Comparison of ENCODE assay signal across 9 mouse cellular contexts in genomic region chr7:49213011-49213410, GRCm38 (mm10).
DNase-seq lines count a peak whose midpoint lies in the region; ATAC-seq and TF ChIP-seq lines count a peak whose summit lies in the region.
"Had no signal": no experiment of that assay in that cellular context is flagged by ENCODE, and none has a peak within 500 bp of the region (broad histone marks: within the 10 kb centered on the region; RNA-seq: fewer than 3 reads in every experiment).

No protein-coding gene starts in this region.

- no peak for DNase-seq in cerebellum, postnatal 4 days (ENCODE audit: low spot score in 2 of 2)
- DNase-seq in cerebellum, adult 2 months = peak; percentile 66 to 82
- peak; percentile 56 for DNase-seq in heart, postnatal 0 days (ENCODE audit: low spot score)
- DNase-seq in retina, postnatal 1 day = no peak
- no peak for DNase-seq in limb, embryonic 10.5 days (ENCODE audit: low spot score)

- H3K27me3 ChIP-seq in C2C12 (ENCODE audit: control insufficient read depth, insufficient read depth, insufficient read length) = no peaks in the 10 kb centered on the region
- no peaks in the 10 kb centered on the region for H3K27me3 ChIP-seq in cerebellum, adult 2 months (ENCODE audit: control insufficient read depth, insufficient read depth, low read length)
- no peaks in the 10 kb centered on the region for H3K27me3 ChIP-seq in heart, postnatal 0 days (ENCODE audit: control insufficient read depth, insufficient read depth, low read length)
- H3K27me3 ChIP-seq in forebrain, embryonic 16.5 days (replicated peaks; ENCODE audit: control insufficient read depth, insufficient read depth, low read length) = no peaks in the 10 kb centered on the region; the same call in 1 of the 2 replicates
- no peaks in the 10 kb centered on the region for H3K27me3 ChIP-seq in limb, embryonic 10.5 days (ENCODE audit: low read depth, poor library complexity, severe bottlenecking)
- H3K27me3 ChIP-seq: neural tube, embryonic 13.5 days had no signal

- ATAC-seq in cerebellum, adult (ENCODE audit: insufficient number of reproducible peaks, low FRiP score, low TSS enrichment) = 0 out of 2 replicates have a peak, but pooled peaks have one; percentile 49
- ATAC-seq in heart, postnatal 0 days (ENCODE audit: insufficient read depth, low read depth) = peak; percentile 79
- ATAC-seq in forebrain, embryonic 16.5 days = no peak

- H3K9me3 ChIP-seq in heart, postnatal 0 days (replicated peaks; ENCODE audit: control insufficient read depth, low read length) = no peaks in the 10 kb centered on the region
- H3K9me3 ChIP-seq in forebrain, embryonic 16.5 days (ENCODE audit: control insufficient read depth, low read length) = no peaks in the 10 kb centered on the region
- no peaks in the 10 kb centered on the region for H3K9me3 ChIP-seq in limb, embryonic 10.5 days (replicated peaks)
- H3K9me3 ChIP-seq: neural tube, embryonic 13.5 days had no signal

- H3K79me3 ChIP-seq in C2C12 (ENCODE audit: low read depth) = no peaks in the 10 kb centered on the region

- peaks cover 11% of the 10 kb centered on the region for H3K4me1 ChIP-seq in cerebellum, adult 2 months (ENCODE audit: control insufficient read depth, insufficient read depth, low read length)
- H3K4me1 ChIP-seq in heart, postnatal 0 days (ENCODE audit: control insufficient read depth, insufficient read depth) = peaks cover 8% of the 10 kb centered on the region
- 0 out of 2 replicates have a peak, but pooled peaks cover 2% of the 10 kb centered on the region for H3K4me1 ChIP-seq in forebrain, embryonic 16.5 days (replicated peaks; ENCODE audit: control insufficient read depth, insufficient read depth, low read length)
- peaks cover 8% of the 10 kb centered on the region for H3K4me1 ChIP-seq in limb, embryonic 10.5 days

- H3K27ac ChIP-seq in cerebellum, adult 2 months (ENCODE audit: insufficient read depth, low read length) = no peak overlapping the region
- peak overlapping the region; percentile 66 for H3K27ac ChIP-seq in heart, postnatal 0 days (ENCODE audit: low read depth)
- H3K27ac ChIP-seq in forebrain, embryonic 16.5 days (ENCODE audit: low read length) = no peak overlapping the region
- H3K27ac ChIP-seq in limb, embryonic 10.5 days = no peak overlapping the region
- H3K27ac ChIP-seq: neural tube, embryonic 13.5 days had no signal

- H3K9ac ChIP-seq in heart, postnatal 0 days (replicated peaks; ENCODE audit: low read depth, low read length) = no peak overlapping the region
- no peak overlapping the region for H3K9ac ChIP-seq in forebrain, embryonic 16.5 days (replicated peaks; ENCODE audit: low read depth, low read length)
- H3K9ac ChIP-seq: neural tube, embryonic 13.5 days had no signal

- TF ChIP-seq POLR2A in cerebellum, adult 2 months (IDR thresholded peaks at IDR 0.05; ENCODE audit: borderline replicate concordance, insufficient read depth, low read length) = no peak

- H3K36me3 ChIP-seq in C2C12 (ENCODE audit: control insufficient read depth, insufficient read depth) = no peaks in the 10 kb centered on the region
- no peaks in the 10 kb centered on the region for H3K36me3 ChIP-seq in heart, postnatal 0 days (replicated peaks; ENCODE audit: control insufficient read depth, insufficient read depth, low read length)
- no peaks in the 10 kb centered on the region for H3K36me3 ChIP-seq in forebrain, embryonic 16.5 days (ENCODE audit: control insufficient read depth, insufficient read depth)
- H3K36me3 ChIP-seq in limb, embryonic 10.5 days = no peaks in the 10 kb centered on the region
- H3K36me3 ChIP-seq: neural tube, embryonic 13.5 days had no signal

- no peak for TF ChIP-seq CTCF in C2C12 (IDR thresholded peaks at IDR 0.05; ENCODE audit: control insufficient read depth, insufficient read depth, insufficient read length)
- TF ChIP-seq CTCF in cerebellum, adult 2 months (IDR thresholded peaks at IDR 0.05; ENCODE audit: borderline replicate concordance, insufficient read depth, low read depth, low read length) = no peak
- TF ChIP-seq CTCF in heart, postnatal 0 days (IDR thresholded peaks at IDR 0.05; ENCODE audit: low read depth) = no peak

- no peaks in the 10 kb centered on the region for H3K79me2 ChIP-seq in C2C12 (ENCODE audit: control insufficient read depth, insufficient read depth)

- 7% methylated on average over 4 of the region's 4 CpGs for WGBS in cerebellum, adult 2 months
- 46% methylated on average over 4 of the region's 4 CpGs for WGBS in heart, postnatal 0 days
- 74% methylated on average over 4 of the region's 4 CpGs for WGBS in forebrain, embryonic 16.5 days
- 90% methylated on average over 4 of the region's 4 CpGs for WGBS in limb, embryonic 10.5 days

- H3ac ChIP-seq in C2C12 (ENCODE audit: control insufficient read depth, insufficient read length, low read depth) = no peak overlapping the region

- H3K4me3 ChIP-seq in C2C12 (ENCODE audit: insufficient read depth, poor library complexity, severe bottlenecking) = no peak overlapping the region
- H3K4me3 ChIP-seq in cerebellum, adult 2 months (replicated peaks; ENCODE audit: insufficient read depth, low read depth, low read length) = no peak overlapping the region
- H3K4me3 ChIP-seq in heart, postnatal 0 days (ENCODE audit: low read depth, low read length) = no peak overlapping the region
- H3K4me3 ChIP-seq in forebrain, embryonic 16.5 days (replicated peaks; ENCODE audit: low read length) = no peak overlapping the region
- H3K4me3 ChIP-seq in limb, embryonic 10.5 days = no peak overlapping the region
- H3K4me3 ChIP-seq: neural tube, embryonic 13.5 days had no signal

- TF ChIP-seq EP300 in heart, postnatal 0 days (IDR thresholded peaks at IDR 0.05; ENCODE audit: low read depth) = no peak

- H3K4me2 ChIP-seq in heart, postnatal 0 days (ENCODE audit: low read depth, low read length) = no peak overlapping the region
- H3K4me2 ChIP-seq in forebrain, embryonic 16.5 days (ENCODE audit: low read length) = no peak overlapping the region
- H3K4me2 ChIP-seq: neural tube, embryonic 13.5 days had no signal

TF ChIP-seq in C2C12, 6 proteins besides CTCF, POLR2A, EP300 and RAD21:
- TF ChIP-seq CEBPB (IDR thresholded peaks at IDR 0.05; ENCODE audit: low read depth) (no peak), USF1 (IDR thresholded peaks at IDR 0.05; ENCODE audit: low read depth) (no peak), MYOG (IDR thresholded peaks at IDR 0.05; ENCODE audit: control insufficient read depth, extremely low read depth, insufficient read length) (no peak), MYOD1 (IDR thresholded peaks at IDR 0.05; ENCODE audit: control insufficient read depth, insufficient read length, low read depth) (no peak), MAX (IDR thresholded peaks at IDR 0.05) (no peak), FOSL1 (IDR thresholded peaks at IDR 0.05; ENCODE audit: insufficient read depth, low read length, poor library complexity, severe bottlenecking) (peak; percentile 97)

Comparison
In these comparisons a context has a peak if more than half of its experiments do, and no peak if none do; other contexts are left out.
1. DNase-seq: peak in cerebellum, adult 2 months (2 of 2) and heart, postnatal 0 days (single experiment); none in cerebellum, postnatal 4 days (0 of 2), retina, postnatal 1 day (single experiment) and limb, embryonic 10.5 days (single experiment).